ENCODE assay signal across 21 mouse cellular contexts in genomic region chr7:52822310-52822709, GRCm38 (mm10).
DNase-seq lines count a peak whose midpoint lies in the region; ATAC-seq lines count a peak whose summit lies in the region.
"Had no signal": no experiment of that assay in that cellular context is flagged by ENCODE, and none has a peak within 500 bp of the region (broad histone marks: within the 10 kb centered on the region; RNA-seq: fewer than 3 reads in every experiment).

No protein-coding gene starts in this region.

- H3K9me3 ChIP-seq in hindbrain, embryonic 13.5 days = no peaks in the 10 kb centered on the region
- H3K9me3 ChIP-seq: embryonic facial prominence, embryonic 15.5 days; forebrain, embryonic 10.5 days; heart, embryonic 10.5 days had no signal

- H3K4me3 ChIP-seq in hindbrain, embryonic 13.5 days = no peak overlapping the region
- H3K4me3 ChIP-seq: embryonic facial prominence, embryonic 15.5 days; erythroblast, embryonic 14.5 days; forebrain, embryonic 10.5 days; heart, embryonic 10.5 days had no signal

- H3K27me3 ChIP-seq in hindbrain, embryonic 13.5 days = no peaks in the 10 kb centered on the region
- H3K27me3 ChIP-seq: embryonic facial prominence, embryonic 15.5 days had no signal

- no peak overlapping the region for H3K9ac ChIP-seq in hindbrain, embryonic 13.5 days
- H3K9ac ChIP-seq: embryonic facial prominence, embryonic 15.5 days; hindbrain, embryonic 14.5 days had no signal

- no peak overlapping the region for H3K4me2 ChIP-seq in hindbrain, embryonic 13.5 days
- H3K4me2 ChIP-seq: embryonic facial prominence, embryonic 15.5 days; hindbrain, embryonic 14.5 days had no signal

- H3K36me3 ChIP-seq in hindbrain, embryonic 13.5 days = no peaks in the 10 kb centered on the region
- H3K36me3 ChIP-seq: embryonic facial prominence, embryonic 15.5 days; forebrain, embryonic 10.5 days; heart, embryonic 10.5 days had no signal

- no peak for ATAC-seq in inflammation-experienced regulatory T-cells, adult 6 months
- no peak for ATAC-seq in hindbrain, embryonic 13.5 days (ENCODE audit: low FRiP score)
- ATAC-seq: forebrain, embryonic 14.5 days had no signal

- H3K4me1 ChIP-seq in hindbrain, embryonic 13.5 days (replicated peaks) = no peaks in the 10 kb centered on the region
- H3K4me1 ChIP-seq: embryonic facial prominence, embryonic 15.5 days; forebrain, embryonic 10.5 days; heart, embryonic 10.5 days had no signal

- intact Hi-C loops in left cerebral cortex, postnatal 10 days (cut with DNase I) = no loop called here
- intact Hi-C loops in left cerebral cortex, postnatal 25 days (cut with DNase I) = no loop called here

- DNase-seq in left cerebral cortex, adult 18-20 months (ENCODE audit: low spot score in 2 of 2) = peak; percentile 2 to 4
- no peak for DNase-seq in left cerebral cortex, postnatal 10 days (ENCODE audit: extremely low spot score in 1 of 2, low spot score in 2 of 2)
- DNase-seq in right cerebral cortex, postnatal 36 days (ENCODE audit: low spot score in 2 of 2) = peak; percentile 11 to 23
- no peak for DNase-seq in right cerebral cortex, postnatal 10 days (ENCODE audit: low spot score in 2 of 2)
- peak; percentile 8 to 73 for DNase-seq in left cerebral cortex, postnatal 25 days (ENCODE audit: low spot score in 2 of 2)
- DNase-seq: adrenal gland, adult 2 months; adrenal gland, postnatal 25 days; cerebellum, adult 2 months; cerebellum, postnatal 14 days; embryo, embryonic 11 days; gastrocnemius, postnatal 36 days; heart, adult 11 months; heart, postnatal 10 days had no signal

- H3K27ac ChIP-seq in hindbrain, embryonic 13.5 days = no peak overlapping the region
- H3K27ac ChIP-seq: embryonic facial prominence, embryonic 15.5 days; forebrain, embryonic 10.5 days; heart, embryonic 10.5 days; hindbrain, embryonic 14.5 days had no signal

- WGBS in hindbrain, embryonic 13.5 days = 68% methylated on average over 1 of the region's 1 CpGs

Comparison
In these comparisons a context has a peak if more than half of its experiments do, and no peak if none do; other contexts are left out.
1. DNase-seq: peak in left cerebral cortex, adult 18-20 months (2 of 2), right cerebral cortex, postnatal 36 days (2 of 2) and left cerebral cortex, postnatal 25 days (2 of 2); none in left cerebral cortex, postnatal 10 days (0 of 2) and right cerebral cortex, postnatal 10 days (0 of 2).